Comparison of ENCODE assay signal across 8 mouse cellular contexts in the genomic region with DNA sequence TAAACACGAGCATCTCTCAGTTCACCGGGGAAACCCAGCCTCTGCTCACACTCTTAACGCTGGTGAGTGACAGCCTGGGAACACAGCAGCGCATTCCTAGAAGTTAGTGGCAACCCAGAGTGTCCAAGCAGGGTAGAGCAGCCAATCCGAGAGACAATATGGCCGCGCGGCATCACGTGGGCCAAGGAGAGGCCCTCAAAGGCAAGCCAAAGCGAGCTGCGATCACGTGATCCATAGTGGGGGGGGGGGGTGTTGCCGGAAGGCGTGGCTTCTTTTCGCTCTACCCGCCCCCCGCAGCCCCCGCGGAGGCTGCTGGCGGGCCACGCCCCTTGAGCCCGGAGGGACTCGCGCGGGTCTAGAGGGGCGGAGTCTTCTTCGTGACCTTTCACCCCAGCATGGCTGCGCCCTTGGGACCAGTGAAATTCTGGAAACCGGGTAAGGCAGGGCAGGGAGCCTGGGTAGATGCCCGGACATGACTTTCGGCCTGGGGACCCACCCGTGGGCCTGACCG. TPM values are rescaled to one million over a fixed set of nuclear protein-coding genes. Genes with fewer than 3 reads are reported as not detected.
DNase-seq lines count a peak whose midpoint lies in the region; ATAC-seq and TF ChIP-seq lines count a peak whose summit lies in the region.

A gene (plus strand): TSS at position 314 of the 511 bp plus-strand sequence.

- no peaks in the 10 kb centered on the region for H3K9me3 ChIP-seq in embryonic facial prominence, embryonic 15.5 days (replicated peaks)
- no peaks in the 10 kb centered on the region for H3K9me3 ChIP-seq in limb, embryonic 14.5 days (ENCODE audit: control insufficient read depth, low read length)
- H3K9me3 ChIP-seq in midbrain, postnatal 0 days (ENCODE audit: low read length), result no peaks in the 10 kb centered on the region

- WGBS in bone marrow, adult 2 months, result under 1% methylated on average over 33 of the region's 33 CpGs
- WGBS in embryonic facial prominence, embryonic 15.5 days, result under 1% methylated on average over 33 of the region's 33 CpGs
- 0% methylated on average over 31 of the region's 33 CpGs for WGBS in limb, embryonic 14.5 days
- 0% methylated on average over 31 of the region's 33 CpGs for WGBS in midbrain, postnatal 0 days

- no peaks in the 10 kb centered on the region for H3K27me3 ChIP-seq in embryonic facial prominence, embryonic 15.5 days
- H3K27me3 ChIP-seq in limb, embryonic 14.5 days (ENCODE audit: control insufficient read depth, insufficient read depth, low read length), result no peaks in the 10 kb centered on the region
- H3K27me3 ChIP-seq in midbrain, postnatal 0 days (ENCODE audit: insufficient read depth, low read length), result no peaks in the 10 kb centered on the region

- no peaks in the 10 kb centered on the region for H3K36me3 ChIP-seq in embryonic facial prominence, embryonic 15.5 days
- H3K36me3 ChIP-seq in limb, embryonic 14.5 days (ENCODE audit: control insufficient read depth, insufficient read depth, low read length), result no peaks in the 10 kb centered on the region
- H3K36me3 ChIP-seq in midbrain, postnatal 0 days (ENCODE audit: insufficient read depth, low read length), result no peaks in the 10 kb centered on the region

- DNase-seq in 416B (ENCODE audit: low read depth), result peak; percentile 97
- peak; percentile 95 for DNase-seq in heart, adult 8-10 months (ENCODE audit: low spot score)
- DNase-seq in kidney, adult 9 months, result peak; percentile 97
- peak; percentile 97 for DNase-seq in limb, embryonic 14.5 days (ENCODE audit: low spot score)
- peak; percentile 98 for DNase-seq in midbrain, postnatal 0 days (ENCODE audit: low spot score)
- peak; percentile 76 to 84 for DNase-seq in spleen, postnatal 14 days (ENCODE audit: low spot score in 2 of 2)

- no peak for TF ChIP-seq CTCF in bone marrow, adult 2 months (IDR thresholded peaks at IDR 0.05; ENCODE audit: control insufficient read depth, insufficient read depth, low read length)
- TF ChIP-seq CTCF in midbrain, postnatal 0 days (IDR thresholded peaks at IDR 0.05), result peak; percentile 14; the same call in 1 of the 2 replicates

- peak within 1 kb of the TSS; percentile 90 for H3K4me3 ChIP-seq in bone marrow, adult 2 months (replicated peaks; ENCODE audit: control insufficient read depth, low read depth, low read length)
- peak within 1 kb of the TSS; percentile 91 for H3K4me3 ChIP-seq in embryonic facial prominence, embryonic 15.5 days (replicated peaks)
- peak within 1 kb of the TSS; percentile 75 for H3K4me3 ChIP-seq in limb, embryonic 14.5 days (replicated peaks; ENCODE audit: low read length)
- peak within 1 kb of the TSS; percentile 57 for H3K4me3 ChIP-seq in midbrain, postnatal 0 days (ENCODE audit: low read depth, low read length)

- peak within 1 kb of the TSS; percentile 75 for H3K4me2 ChIP-seq in embryonic facial prominence, embryonic 15.5 days (replicated peaks)
- H3K4me2 ChIP-seq in limb, embryonic 14.5 days (replicated peaks; ENCODE audit: low read depth, low read length, severe bottlenecking), result peak within 1 kb of the TSS; percentile 76
- peak within 1 kb of the TSS; percentile 80 for H3K4me2 ChIP-seq in midbrain, postnatal 0 days (ENCODE audit: low read depth, low read length, poor library complexity, severe bottlenecking)

- H3K4me1 ChIP-seq in bone marrow, adult 2 months (ENCODE audit: control insufficient read depth, insufficient read depth, low read length), result peaks cover 1% of the 10 kb centered on the region; the same call in 1 of the 2 replicates
- peaks cover 20% of the 10 kb centered on the region for H3K4me1 ChIP-seq in embryonic facial prominence, embryonic 15.5 days
- H3K4me1 ChIP-seq in limb, embryonic 14.5 days (ENCODE audit: control insufficient read depth, insufficient read depth, low read length), result peaks cover 12% of the 10 kb centered on the region
- H3K4me1 ChIP-seq in midbrain, postnatal 0 days (ENCODE audit: insufficient read depth, low read length), result peaks cover 9% of the 10 kb centered on the region

- H3K9ac ChIP-seq in embryonic facial prominence, embryonic 15.5 days, result peak within 1 kb of the TSS; percentile 63
- peak within 1 kb of the TSS; percentile 69 for H3K9ac ChIP-seq in limb, embryonic 14.5 days (ENCODE audit: low read depth, low read length, severe bottlenecking)
- peak within 1 kb of the TSS; percentile 55 for H3K9ac ChIP-seq in midbrain, postnatal 0 days (replicated peaks; ENCODE audit: low read length, poor library complexity, severe bottlenecking)

- peak; percentile 98 for ATAC-seq in embryonic facial prominence, embryonic 15.5 days (ENCODE audit: insufficient number of reproducible peaks, low FRiP score, low TSS enrichment, low read depth)
- ATAC-seq in limb, embryonic 14.5 days (ENCODE audit: low FRiP score, low read depth), result peak; percentile 99
- peak; percentile 99 for ATAC-seq in midbrain, postnatal 0 days (ENCODE audit: low FRiP score)

- TF ChIP-seq POLR2A in bone marrow, adult 2 months (IDR thresholded peaks at IDR 0.05; ENCODE audit: borderline replicate concordance, control insufficient read depth, low read depth, low read length), result 0 out of 2 replicates have a peak, but pooled peaks have one; percentile 23
- TF ChIP-seq POLR2A in limb, embryonic 14.5 days (IDR thresholded peaks at IDR 0.05; ENCODE audit: borderline replicate concordance, extremely low read depth, insufficient read depth, insufficient read length), result no peak; the same call in 1 of the 2 replicates

- peak within 1 kb of the TSS; percentile 25; the same call in 1 of the 2 replicates for H3K27ac ChIP-seq in bone marrow, adult 2 months (ENCODE audit: control insufficient read depth, insufficient read depth, low read depth, low read length, poor library complexity)
- peak within 1 kb of the TSS; percentile 86 for H3K27ac ChIP-seq in embryonic facial prominence, embryonic 15.5 days (replicated peaks)
- H3K27ac ChIP-seq in limb, embryonic 14.5 days (replicated peaks; ENCODE audit: low read depth, low read length), result peak within 1 kb of the TSS; percentile 68
- peak within 1 kb of the TSS; percentile 82 for H3K27ac ChIP-seq in midbrain, postnatal 0 days (ENCODE audit: low read depth, low read length)

RNA-seq across cellular contexts. Expression of the gene that starts here (rescaled TPM):
- polyA plus RNA-seq in bone marrow, adult 2 months (2011; ENCODE audit: insufficient read depth, insufficient read length, low replicate concordance, missing spikeins), result 3.2 and 10.7 TPM in 2 replicates
- polyA plus RNA-seq in embryonic facial prominence, embryonic 15.5 days (2015; fragmentation: Nextera tagmentation; extraction: Ambion mirVana), result 12.5 and 13.0 TPM in 2 replicates
- 10 to 100 TPM; 12.3 to 17.6 (median 15.8) TPM for total RNA-seq in heart, adult 8-10 months (2022)
- polyA plus RNA-seq in limb, embryonic 14.5 days (2012; rRNA removed), result 24.2 and 29.5 TPM in 2 replicates
- polyA plus RNA-seq in limb, embryonic 14.5 days (2014; fragmentation: Nextera tagmentation; extraction: Ambion mirVana), result 12.3 and 13.7 TPM in 2 replicates
- total RNA-seq in midbrain, postnatal 0 days (2014; rRNA removed), result 24.7 and 26.9 TPM in 2 replicates
- 9.7 and 11.4 TPM in 2 replicates for polyA plus RNA-seq in midbrain, postnatal 0 days (2015; fragmentation: Nextera tagmentation; extraction: Ambion mirVana)

Comparison
In these comparisons a context has a peak if more than half of its experiments do, and no peak if none do; other contexts are left out.
1. Peak in every context shown above with its lines: DNase-seq, ATAC-seq, H3K4me3 ChIP-seq and H3K27ac ChIP-seq.
2. H3K27ac ChIP-seq: peak in every context shown above with its lines; median percentile 86 in embryonic facial prominence, embryonic 15.5 days; 82 in midbrain, postnatal 0 days; 68 in limb, embryonic 14.5 days; 25 in bone marrow, adult 2 months.